Mouse (Mus musculus): ENCODE results near the gene Vmn2r71. TPM values are rescaled to one million over a fixed set of nuclear protein-coding genes. Genes with fewer than 3 reads are reported as not detected.

Vmn2r71 gene
- not detected for total RNA-seq (2018; cell fraction: chromatin; rRNA removed)
- not detected for total RNA-seq (2018; cell fraction: cytosol; rRNA removed)
- total RNA-seq (2018; cell fraction: nucleus; rRNA removed) = not detected
- not detected in 3 replicates for polyA plus RNA-seq (2018)

DNA sequence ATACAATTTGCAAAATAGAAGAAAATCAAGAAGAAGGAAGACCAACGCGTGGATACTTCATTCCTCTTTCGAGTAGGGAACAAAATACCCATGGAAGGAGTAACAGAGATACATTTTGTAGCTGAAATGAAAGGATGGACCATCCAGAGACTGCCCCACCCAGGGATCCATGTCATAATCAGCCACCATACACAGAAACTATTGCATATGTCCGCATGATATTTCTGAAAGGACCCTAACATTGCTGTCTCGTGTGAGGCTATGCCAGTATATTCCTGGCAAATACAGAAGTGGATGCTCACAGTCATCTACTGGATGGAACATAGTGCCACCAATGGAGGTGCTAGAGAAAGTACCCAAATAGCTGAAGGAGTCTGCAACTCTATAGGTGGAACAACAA, at the start of gene Vmn2r71:
TSS of gene Vmn2r71 (plus strand) at position 301 of the 400 bp plus-strand sequence.
- Histone ChIP-seq H3K79me2 (ENCODE audit: inconsistent target) (no peaks in the 10 kb centered on the region), H3K27ac (no peak within 1 kb of the TSS), H3K4me3 (ENCODE audit: inconsistent target) (no peak within 1 kb of the TSS), H3K36me3 (ENCODE audit: inconsistent target) (no peaks in the 10 kb centered on the region)
- WGBS (ENCODE audit: missing documents) = 88% methylated on average over 5 of the region's 5 CpGs

DNA sequence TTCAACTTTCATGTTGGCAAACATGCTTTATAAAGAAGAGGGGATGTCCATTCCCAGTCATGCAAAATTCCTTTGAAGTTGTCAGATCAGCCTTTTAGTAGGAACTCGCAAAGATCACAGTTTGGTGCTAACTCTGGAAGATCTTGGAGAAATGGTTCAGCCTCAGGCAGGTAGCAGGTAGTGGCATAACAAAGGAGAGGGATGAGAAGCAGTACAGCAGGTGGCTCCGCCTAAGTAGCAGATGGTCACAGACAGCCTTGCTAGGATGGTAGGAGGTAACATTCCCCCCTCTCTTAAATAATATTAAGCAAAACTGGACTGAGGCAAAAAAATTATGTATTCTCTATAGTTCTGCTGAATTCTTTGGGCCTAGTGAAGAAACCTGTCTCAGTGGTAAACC, 20.8 kb upstream of the Vmn2r71 start:
- no peak overlapping the region for H3K4me3 ChIP-seq (ENCODE audit: inconsistent target)
- H3K79me2 ChIP-seq (ENCODE audit: inconsistent target) = no peaks in the 10 kb centered on the region
- no peak overlapping the region for H3K27ac ChIP-seq
- no peaks in the 10 kb centered on the region for H3K36me3 ChIP-seq (ENCODE audit: inconsistent target)
- 79% methylated on average over 2 of the region's 2 CpGs for WGBS (ENCODE audit: missing documents)

DNA sequence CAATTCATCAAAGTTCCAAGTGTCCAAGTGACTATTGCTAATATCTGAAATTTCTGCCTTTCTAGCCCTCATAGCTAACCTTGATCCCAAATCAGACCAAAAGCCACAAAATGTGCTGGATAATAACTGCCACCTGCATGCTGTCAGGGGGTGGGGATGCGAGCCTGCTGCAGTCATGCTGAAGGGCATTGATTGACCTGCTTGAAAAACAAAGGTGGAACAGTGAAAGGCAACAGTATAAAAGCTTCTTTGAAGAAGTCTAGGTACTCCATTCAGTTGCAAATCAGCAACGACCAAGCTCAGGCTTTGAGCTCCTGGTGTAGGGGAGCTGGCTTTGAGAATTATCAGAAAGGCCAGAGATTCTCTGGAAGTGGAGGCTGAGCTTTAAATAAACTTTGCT, 19.8 kb upstream of the Vmn2r71 start:
- no peaks in the 10 kb centered on the region for H3K79me2 ChIP-seq (ENCODE audit: inconsistent target)
- H3K27ac ChIP-seq = no peak overlapping the region
- no peak overlapping the region for H3K4me3 ChIP-seq (ENCODE audit: inconsistent target)
- 50% methylated on average over 2 of the region's 2 CpGs for WGBS (ENCODE audit: missing documents)
- H3K36me3 ChIP-seq (ENCODE audit: inconsistent target) = no peaks in the 10 kb centered on the region

DNA sequence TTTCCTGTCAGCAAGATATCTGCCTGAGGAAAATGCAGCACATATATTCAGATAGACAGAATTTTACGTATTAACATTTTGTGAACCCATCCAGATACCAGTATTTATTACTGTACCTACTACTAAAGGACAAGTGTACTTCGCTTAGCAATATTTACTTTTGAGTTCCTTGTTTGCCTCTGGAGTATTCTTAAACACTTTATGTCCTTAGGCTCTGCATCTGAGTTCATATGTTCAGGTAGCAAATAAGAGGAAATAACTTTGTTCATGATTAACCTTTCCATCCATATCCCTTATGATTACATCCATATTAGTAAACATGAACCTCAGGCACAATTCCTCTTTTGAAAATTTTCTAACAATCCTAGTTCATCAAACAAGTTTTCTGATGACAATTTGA, 6.2 kb downstream of the Vmn2r71 start, which contains the start of gene Vmn2r70:
TSS of gene Vmn2r70 (minus strand) at position 101 of the 400 bp plus-strand sequence.
- no peak within 1 kb of the TSS for H3K27ac ChIP-seq
- WGBS (ENCODE audit: missing documents) = 67% methylated on average over 2 of the region's 2 CpGs

More for the DNA sequence above, 6.2 kb downstream of the Vmn2r71 start, which contains the start of gene Vmn2r70:
- H3K36me3 ChIP-seq (ENCODE audit: inconsistent target) = no peaks in the 10 kb centered on the region
- H3K4me3 ChIP-seq (ENCODE audit: inconsistent target) = no peak within 1 kb of the TSS
- no peaks in the 10 kb centered on the region for H3K79me2 ChIP-seq (ENCODE audit: inconsistent target)

Other genes starting within 250 kb of the Vmn2r71 start
- not detected in 3 replicates for gene Vmn2r69, start 147.2 kb upstream of the Vmn2r71 start, polyA plus RNA-seq (2018)
- gene Vmn2r70, start 6.1 kb downstream of the Vmn2r71 start, polyA plus RNA-seq (2018) = not detected in 3 replicates
- gene Vmn2r72, start 192.0 kb downstream of the Vmn2r71 start, polyA plus RNA-seq (2018) = not detected in 3 replicates